Mouse (Mus musculus): ENCODE results near the gene Actg2.

GRCm38 (mm10) chr6:83575609-83576008 lies 39.5 kb upstream of the Actg2 start:
- TF ChIP-seq MAFK (IDR thresholded peaks at IDR 0.05; ENCODE audit: insufficient read depth, low read depth, low read length) (no peak), CHD2 (IDR thresholded peaks at IDR 0.05; ENCODE audit: low read depth, low read length) (no peak)

Measured in ES-E14 (cell line).